Mouse (Mus musculus) G1E-ER4 (cell line): ENCODE results near the gene Jmjd6. TPM values are rescaled to one million over a fixed set of nuclear protein-coding genes. Genes with fewer than 3 reads are reported as not detected.

Experiments
- GATA1 ChIP-seq: IDR thresholded peaks from one replicate; pipeline ENCODE4 v1.8.0; 2012; ENCODE audit warnings: low read length, inconsistent platforms
- polyA plus RNA-seq: library from polyadenylated mRNA; stranded (reverse); fragments of >175 nt; gene quantifications from 2 replicates; pipeline ENCODE4 v1.2.3, GENCODE M21; 2012

Gene Jmjd6
- polyA plus RNA-seq, result 36.6 and 47.3 TPM in 2 replicates

DNA sequence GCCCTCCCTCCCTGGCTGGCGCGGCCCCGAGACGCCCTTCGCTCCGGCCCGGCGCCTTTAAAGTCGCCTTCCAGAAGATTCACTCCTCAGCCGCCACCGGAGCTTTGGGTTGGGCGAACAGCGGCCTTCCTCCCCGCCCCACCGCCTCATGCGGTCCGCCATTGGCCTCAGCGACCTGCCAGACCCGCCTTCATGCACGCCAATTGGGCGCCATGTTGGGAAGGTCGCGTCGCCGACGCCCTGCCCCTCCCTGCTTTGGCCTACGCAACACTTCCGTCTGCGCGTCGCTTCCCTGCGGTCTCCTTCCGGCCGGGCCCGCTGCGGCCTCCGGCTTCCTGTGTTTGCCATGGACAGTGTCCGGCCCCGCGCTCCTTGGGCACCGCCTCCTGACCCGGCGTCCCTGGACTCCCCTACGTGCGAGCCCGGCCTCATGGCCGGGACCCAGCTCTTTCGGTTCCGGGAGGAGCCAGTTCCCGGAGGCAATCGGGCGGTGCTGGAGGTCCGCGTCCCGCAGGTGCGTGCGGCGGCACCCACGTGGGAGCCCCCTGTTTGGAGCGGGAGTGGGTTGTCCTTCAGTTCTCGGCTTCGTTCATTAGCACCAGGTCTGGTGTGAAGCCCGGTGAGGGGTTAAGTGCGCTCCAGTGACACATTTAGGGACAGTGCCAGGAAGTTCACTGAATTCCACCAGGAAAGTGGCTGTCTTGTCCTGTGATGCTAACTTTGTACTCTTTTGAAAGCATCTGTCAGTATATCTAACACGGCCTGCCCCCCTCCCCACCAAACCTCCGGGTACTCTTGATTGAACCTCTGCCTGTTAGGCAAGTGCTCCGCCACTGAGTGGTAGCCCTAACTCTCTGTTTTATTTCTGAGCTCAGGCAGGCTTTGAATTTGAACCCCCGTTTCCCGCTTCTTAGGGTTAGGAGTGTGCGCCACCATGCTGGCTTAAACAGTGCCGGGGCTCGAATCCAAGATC, at the start of gene Jmjd6, which contains the start of gene Mettl23:
Jmjd6 (minus strand) TSS at position 189 of the 973 bp plus-strand sequence.
Mettl23 (plus strand) TSS at position 18 of the 973 bp plus-strand sequence.
- no peak for TF ChIP-seq GATA1

DNA sequence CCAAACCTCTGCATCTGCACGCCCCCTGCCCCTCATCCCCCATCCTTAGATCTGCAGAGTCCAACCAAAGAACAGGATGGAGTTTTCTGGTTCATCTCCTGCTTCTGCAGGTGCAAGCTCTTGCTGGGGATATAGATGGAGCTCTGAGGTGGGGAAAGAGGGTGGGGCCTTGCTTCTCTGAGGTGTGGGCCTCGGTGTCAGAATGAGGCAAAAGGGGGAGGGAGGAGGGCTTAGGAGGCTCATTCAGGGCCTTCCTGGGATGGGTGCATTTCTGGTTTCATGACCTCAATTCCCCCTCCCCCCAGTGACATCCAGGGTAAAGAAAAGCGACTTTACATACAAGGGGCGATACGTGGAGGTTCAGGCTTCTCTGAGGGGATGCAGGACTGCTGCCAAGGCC, 43.9 kb upstream of the Jmjd6 start:
- no peak for TF ChIP-seq GATA1

DNA sequence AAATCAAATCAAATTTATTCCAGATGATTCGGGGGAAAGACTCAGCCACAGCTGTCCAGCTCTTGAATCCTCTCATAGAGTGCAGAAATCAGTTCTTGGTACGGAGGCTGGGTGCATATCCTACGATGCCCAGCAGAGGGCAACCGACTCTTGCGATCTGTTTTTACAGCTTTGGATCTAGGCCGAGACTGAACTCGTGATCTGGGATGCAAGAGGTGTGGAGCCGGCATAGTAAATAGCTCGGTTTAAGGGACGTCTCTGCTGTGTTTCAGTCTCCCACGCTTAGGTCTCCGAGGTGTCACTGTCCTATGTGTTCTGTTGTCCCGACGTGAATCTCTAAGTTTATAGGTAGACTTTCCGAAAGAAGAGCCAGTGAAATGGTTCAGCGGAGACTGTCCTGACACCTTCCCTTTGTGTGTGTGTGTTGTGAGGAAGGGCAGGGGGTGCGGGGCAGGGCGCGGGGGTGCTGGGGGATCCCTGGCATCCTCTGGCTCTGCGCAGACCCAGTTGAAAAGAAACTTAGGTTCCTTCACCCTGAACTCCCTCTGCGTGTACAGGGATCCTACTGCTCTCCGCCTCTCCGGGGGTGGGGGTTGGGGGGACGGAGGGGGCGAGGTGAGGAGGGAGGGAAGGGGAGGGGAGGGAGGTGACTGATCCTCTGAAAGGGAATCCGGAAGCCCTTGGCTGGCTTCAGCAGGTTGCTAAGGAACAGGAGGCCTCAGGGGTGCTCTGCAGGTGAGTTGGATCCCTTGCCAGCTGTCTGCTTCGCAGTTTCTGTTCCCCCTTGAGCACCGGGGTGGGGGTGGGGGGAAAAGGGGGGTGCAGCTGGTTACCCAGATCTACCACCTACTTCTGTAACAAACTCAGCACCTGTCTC, 42.3 kb upstream of the Jmjd6 start:
- no peak for TF ChIP-seq GATA1

DNA sequence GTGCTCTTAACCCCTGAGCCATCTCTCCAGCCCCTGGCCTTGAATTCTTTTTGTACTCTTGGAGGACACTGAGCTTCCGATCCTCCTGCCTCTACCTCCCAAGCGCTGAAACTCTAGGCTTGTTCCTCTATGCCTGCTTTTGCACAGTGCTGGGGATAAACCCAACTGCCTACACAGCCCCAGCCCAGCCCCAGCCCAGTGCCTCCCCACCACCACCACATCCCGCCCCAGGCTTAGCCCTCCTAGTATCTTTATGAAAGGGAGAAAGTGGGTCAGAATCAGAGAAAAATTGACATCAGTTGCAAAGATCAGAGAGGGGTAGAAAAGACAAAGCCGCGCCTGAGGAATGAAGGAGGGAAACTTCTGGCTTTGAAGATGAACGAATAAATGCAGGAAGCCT, 40.8 kb upstream of the Jmjd6 start:
- no peak for TF ChIP-seq GATA1

- no peak for TF ChIP-seq GATA1
These were observed 39.2 kb upstream of the Jmjd6 start for GRCm38 (mm10) chr11:116882446-116882845.

DNA sequence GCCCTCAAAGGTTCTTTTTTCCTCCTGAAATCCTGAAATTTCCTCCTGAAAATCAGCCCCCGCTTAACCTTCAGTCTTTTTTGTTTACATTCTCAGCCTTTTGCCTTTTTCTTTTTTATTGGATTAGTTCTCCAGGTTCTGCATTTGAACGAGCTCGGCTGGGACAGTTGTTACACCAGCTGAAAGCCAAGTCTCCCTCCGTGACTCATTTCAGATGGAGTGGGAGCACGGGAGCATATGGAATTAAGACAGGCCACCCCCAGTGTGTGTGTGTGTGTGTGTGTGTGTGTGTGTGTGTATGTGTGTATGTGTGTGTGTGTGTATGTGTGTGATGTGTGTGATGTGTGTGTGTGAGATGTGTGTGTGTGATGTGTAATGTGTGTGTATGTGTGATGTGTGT, 38.2 kb upstream of the Jmjd6 start:
- TF ChIP-seq GATA1, result no peak

GRCm38 (mm10) chr11:116880839-116881238, 37.6 kb upstream of the Jmjd6 start:
- no peak for TF ChIP-seq GATA1

- TF ChIP-seq GATA1, result no peak
These were observed 35.2 kb upstream of the Jmjd6 start for GRCm38 (mm10) chr11:116878454-116878853.

- no peak for TF ChIP-seq GATA1
These were observed 30.7 kb upstream of the Jmjd6 start for GRCm38 (mm10) chr11:116873987-116874386.

DNA sequence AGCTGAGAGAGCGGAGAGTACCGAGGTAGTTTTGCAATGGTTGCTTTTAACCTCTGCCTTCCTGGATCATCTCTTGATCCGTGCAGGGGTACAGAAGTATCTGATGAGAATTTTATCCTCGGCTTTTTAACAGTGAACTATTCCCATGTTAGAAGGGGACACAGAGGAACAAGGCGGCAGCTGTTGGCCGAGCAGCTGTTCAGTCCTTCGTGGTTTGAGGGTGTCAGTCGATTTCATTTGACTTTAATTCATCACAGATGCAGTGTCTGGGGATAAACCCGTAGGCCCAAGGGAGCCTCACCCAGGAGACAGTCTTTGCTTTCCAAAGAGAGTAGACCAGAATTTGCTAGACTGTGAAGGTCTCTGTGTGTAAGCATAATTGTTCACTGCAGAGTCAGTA, 28.3 kb upstream of the Jmjd6 start:
- TF ChIP-seq GATA1, result no peak

DNA sequence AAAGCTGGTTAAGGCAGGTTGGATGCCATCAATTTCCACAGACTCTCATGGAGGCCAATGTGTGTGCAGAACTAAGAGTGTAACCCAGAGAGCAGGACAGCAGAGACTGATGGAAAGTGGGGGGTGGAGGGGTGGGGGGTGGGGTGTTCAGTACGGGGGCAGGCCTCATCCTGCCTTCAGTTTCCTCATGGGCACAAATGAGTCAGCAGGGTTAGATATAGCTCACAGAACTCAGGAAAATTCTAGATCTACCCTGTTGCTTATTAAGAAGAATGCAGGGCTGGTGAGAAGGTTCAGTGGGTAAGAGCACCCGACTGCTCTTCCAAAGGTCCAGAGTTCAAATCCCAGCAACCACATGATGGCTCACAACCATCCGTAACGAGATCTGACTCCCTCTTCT, 26.4 kb upstream of the Jmjd6 start:
- TF ChIP-seq GATA1, result no peak

- TF ChIP-seq GATA1, result no peak
These were observed 26.0 kb upstream of the Jmjd6 start for GRCm38 (mm10) chr11:116869223-116869622.

GRCm38 (mm10) chr11:116868129-116868528, 24.9 kb upstream of the Jmjd6 start:
- TF ChIP-seq GATA1, result no peak

DNA sequence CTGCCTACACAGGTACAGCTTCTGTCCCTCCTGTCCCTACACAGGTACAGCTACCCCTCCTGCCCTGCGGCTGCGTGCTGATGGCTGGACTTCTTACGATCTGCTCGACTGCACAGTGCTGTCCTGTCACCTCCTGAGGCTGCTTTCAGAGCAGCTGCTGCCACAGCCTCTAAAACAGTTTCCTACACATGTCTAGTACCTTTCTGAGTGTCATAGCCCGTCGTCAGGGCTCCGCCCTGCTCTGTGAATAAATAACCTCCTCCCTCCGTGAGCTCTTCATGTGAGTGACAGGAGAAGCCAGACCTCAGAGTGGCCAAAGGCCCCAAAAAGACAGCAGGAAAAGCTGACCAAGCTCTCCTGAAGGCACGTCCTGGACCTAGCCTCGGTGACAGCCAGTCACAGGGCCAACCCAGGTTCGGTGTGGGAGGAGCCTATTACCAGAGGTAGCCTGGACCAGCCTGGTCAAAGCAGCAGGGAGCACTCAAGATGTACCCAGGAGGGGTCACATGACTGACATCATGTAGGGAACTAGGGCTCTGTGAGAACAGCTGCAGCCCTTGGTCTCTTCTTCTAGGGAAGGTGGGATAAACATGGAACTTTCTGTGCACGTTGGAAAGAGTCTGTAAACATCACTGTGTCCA, 22.8 kb upstream of the Jmjd6 start:
- no peak for TF ChIP-seq GATA1

DNA sequence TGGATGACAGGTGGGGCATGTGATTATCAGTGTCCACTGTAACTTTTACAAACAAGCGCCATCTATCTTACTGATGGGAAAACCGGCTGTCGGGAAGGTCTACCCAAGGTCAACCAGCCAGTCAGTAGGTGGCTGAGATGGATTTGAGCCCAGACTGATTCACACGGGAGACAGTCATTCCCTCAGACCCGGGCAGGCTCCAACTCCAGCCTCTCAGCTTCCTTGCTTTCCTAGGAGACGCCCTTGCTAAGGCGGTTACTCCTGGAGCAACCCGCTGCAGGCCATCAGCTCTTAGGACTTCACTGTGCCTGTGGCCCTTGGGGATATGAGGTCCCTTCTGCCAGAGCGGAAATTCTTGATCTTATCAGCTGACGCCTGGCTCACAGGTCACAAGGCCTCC, 21.2 kb upstream of the Jmjd6 start:
- no peak for TF ChIP-seq GATA1
